Mouse (Mus musculus) mesoderm, embryonic 11.5 days (tissue): ENCODE results near the gene Nlrp3.

Experiments used
- DNase-seq: peaks from one replicate; pipeline ENCODE4 v3.0.0-alpha.2; 2012; ENCODE audit warnings: low read depth, low spot score

Gene Nlrp3

DNA sequence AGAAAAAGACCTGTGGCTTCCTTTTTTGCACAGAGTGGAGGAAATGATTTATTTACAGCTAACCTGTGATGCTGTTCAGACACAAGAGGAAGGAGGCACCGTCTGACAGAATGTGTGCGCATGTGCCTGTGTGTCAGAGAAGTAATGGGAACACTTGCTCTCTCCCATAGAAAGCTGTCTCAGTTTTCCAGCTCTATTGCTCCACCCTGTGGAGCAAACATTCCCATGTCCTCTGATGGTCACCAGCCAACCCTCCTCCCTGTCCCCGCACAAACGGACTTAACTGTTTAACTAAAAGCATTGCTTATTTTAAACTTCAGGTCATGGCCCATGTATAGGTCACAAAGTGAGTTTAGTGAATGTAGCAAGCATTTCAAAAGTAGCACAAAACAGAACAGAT is 72.8 kb downstream of the Nlrp3 start:
- no peak for DNase-seq
